Mouse (Mus musculus): ENCODE measurements around the gene Olfr392.

The Olfr392 gene

DNA sequence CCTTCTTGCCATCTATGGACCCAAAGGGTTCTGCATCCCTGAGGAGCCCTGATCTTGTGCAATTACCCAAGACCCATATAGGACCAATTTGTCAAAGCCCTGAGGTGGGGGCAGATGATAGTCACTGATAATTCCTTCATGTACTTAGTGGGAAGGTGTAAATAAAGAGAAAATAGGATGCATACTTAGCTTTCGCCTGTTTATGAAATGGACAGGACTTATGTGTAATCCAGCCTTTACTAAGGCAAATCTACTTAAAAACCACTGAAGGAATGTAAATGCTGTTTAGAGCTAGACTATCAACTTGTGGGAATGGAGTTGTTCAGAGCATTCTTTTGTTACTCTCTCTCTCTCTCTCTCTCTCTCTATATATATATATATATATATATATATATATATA lies at the start of gene Olfr392:
TSS of gene Olfr392 (minus strand) at position 101 of the 400 bp plus-strand sequence.
- DNase-seq (ENCODE audit: low read depth, low spot score): no peak

DNA sequence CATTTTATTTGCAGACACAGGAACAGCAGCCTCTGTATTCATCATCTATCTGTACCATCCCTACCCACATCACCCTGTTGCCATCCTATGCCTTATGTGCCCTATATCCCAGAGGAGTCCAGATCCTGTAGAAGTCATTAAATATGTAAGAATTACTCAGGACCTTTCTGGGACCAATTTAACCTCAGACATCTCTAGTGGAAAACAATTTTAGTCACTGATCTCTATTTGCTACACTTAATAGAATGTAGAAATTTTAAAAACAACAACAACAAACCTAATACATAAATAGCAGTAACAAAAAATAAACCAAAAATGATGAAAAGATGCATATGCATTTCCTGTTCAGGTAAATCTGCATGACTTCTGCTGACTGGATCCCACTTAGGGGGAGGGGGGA lies 34.5 kb upstream of the Olfr392 start, which contains the start of gene Olfr393:
TSS of gene Olfr393 (minus strand) at position 101 of the 400 bp plus-strand sequence.
- no peak for DNase-seq (ENCODE audit: low read depth, low spot score)

DNA sequence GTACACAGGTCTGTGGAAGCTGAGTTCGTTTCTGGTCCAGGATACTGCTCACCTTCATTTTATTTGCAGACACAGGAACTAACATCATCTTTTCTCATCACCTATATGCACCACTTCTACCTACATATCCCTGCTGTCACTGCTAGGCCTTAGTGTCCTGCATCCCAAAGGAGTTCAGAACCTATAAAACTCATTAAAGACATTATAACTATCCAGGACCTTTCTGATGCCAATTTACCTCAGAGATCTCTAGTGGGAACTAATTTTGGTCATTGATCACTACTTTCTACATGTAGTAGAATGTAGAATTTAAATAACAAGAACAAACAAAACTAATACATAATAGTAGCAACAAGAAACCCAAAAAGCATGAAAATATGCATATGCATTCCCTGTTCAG lies 13.9 kb downstream of the Olfr392 start, which contains the start of gene Olfr391-ps:
TSS of gene Olfr391-ps (minus strand) at position 101 of the 400 bp plus-strand sequence.
- DNase-seq (ENCODE audit: low read depth, low spot score): no peak

- no peak for DNase-seq (ENCODE audit: low read depth, low spot score)
Observed at GRCm38 (mm10) chr11:73782664-73783063, 34.2 kb downstream of the Olfr392 start, which contains the start of gene Olfr390. TSS of gene Olfr390 (plus strand) at chr11:73782964.

DNA sequence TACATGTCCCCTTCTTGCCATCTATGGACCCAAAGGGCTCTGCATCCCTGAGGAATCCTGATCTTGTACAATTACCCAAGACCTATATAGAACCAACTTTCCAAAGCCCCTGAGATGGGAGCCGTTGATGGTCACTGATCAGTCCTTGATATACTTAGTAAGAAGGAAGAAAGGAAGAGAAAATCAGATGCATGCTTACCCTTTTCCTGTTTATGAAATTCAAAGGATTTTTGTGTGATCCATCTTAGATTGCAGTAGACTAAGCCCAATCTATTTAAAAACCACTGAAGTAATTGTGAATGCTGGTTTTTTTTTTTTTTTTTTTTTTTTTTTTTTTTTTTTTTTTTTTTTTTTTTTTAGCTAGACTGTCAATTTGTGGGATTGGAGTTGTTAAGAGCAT lies 36.2 kb downstream of the Olfr392 start, which contains the start of gene Olfr389:
TSS of gene Olfr389 (minus strand) at position 101 of the 400 bp plus-strand sequence.
- no peak for DNase-seq (ENCODE audit: low read depth, low spot score)
